Mouse (Mus musculus) forebrain, embryonic 16.5 days (tissue): ENCODE measurements around the gene Gas2l3. TPM values are rescaled to one million over a fixed set of nuclear protein-coding genes. Genes with fewer than 3 reads are reported as not detected.

Source experiments
- ATAC-seq: fragments of 200-750 bp; cut with Nextera tagmentation; 2 replicates; pipeline ENCODE4 v1.8.0; 2017; ENCODE audit warnings: mild to moderate bottlenecking, moderate library complexity
- H3K27ac ChIP-seq: fragments of 300-500 bp; sonication (generic); 2 replicates; pipeline ENCODE4 v1.5.1; 2014; ENCODE audit warnings: low read length, control low read depth
- H3K27me3 ChIP-seq: fragments of 300-500 bp; sonication (generic); replicated peaks from 2 replicates; pipeline ENCODE4 v1.6.1; 2014; ENCODE audit warnings: low read length; ENCODE audit not compliant: control insufficient read depth, insufficient read depth
- H3K36me3 ChIP-seq: fragments of 300-500 bp; sonication (generic); 2 replicates; pipeline ENCODE4 v1.6.1; 2014; ENCODE audit not compliant: control insufficient read depth, insufficient read depth
- H3K4me1 ChIP-seq: fragments of 300-500 bp; sonication (generic); replicated peaks from 2 replicates; pipeline ENCODE4 v1.6.1; 2014; ENCODE audit warnings: low read length; ENCODE audit not compliant: control insufficient read depth, insufficient read depth
- H3K4me2 ChIP-seq: fragments of 300-500 bp; sonication (generic); 2 replicates; pipeline ENCODE4 v1.6.1; 2014; ENCODE audit warnings: mild to moderate bottlenecking, low read length, control low read depth
- H3K4me3 ChIP-seq: fragments of 300-500 bp; sonication (generic); replicated peaks from 2 replicates; pipeline ENCODE4 v1.5.1; 2014; ENCODE audit warnings: mild to moderate bottlenecking, low read length, control low read depth
- H3K9ac ChIP-seq: fragments of 300-500 bp; sonication (generic); replicated peaks from 2 replicates; pipeline ENCODE4 v1.6.1; 2014; ENCODE audit warnings: low read depth, low read length, control low read depth
- H3K9me3 ChIP-seq: fragments of 300-500 bp; sonication (generic); 2 replicates; pipeline ENCODE4 v1.6.1; 2016; ENCODE audit warnings: low read length; ENCODE audit not compliant: control insufficient read depth
- WGBS: fragments of 180-500 bp; shearing (Covaris S2); extraction: QIAGEN DNeasy Blood & Tissue Kit; methylation state at CpG from one replicate; pipeline ENCODE4 v1.1.7; 2014; 5-methylcytosine and 5-hydroxymethylcytosine counted together
- polyA plus RNA-seq: library from polyadenylated mRNA; unstranded; fragments of >200 nt; fragmentation: Nextera tagmentation; extraction: Ambion mirVana; gene quantifications from 2 replicates; pipeline ENCODE4 v1.2.1, GENCODE M21; 2015

Gas2l3 gene
- polyA plus RNA-seq, 1 experiment from 2014 or later: 10.2 TPM

GRCm38 (mm10) chr10:89417966-89418365, 25.8 kb downstream of the Gas2l3 start:
- H3K4me3 ChIP-seq: no peak overlapping the region
- no peak overlapping the region for H3K9ac ChIP-seq
- no peak for ATAC-seq
- no peaks in the 10 kb centered on the region for H3K9me3 ChIP-seq
- no peak overlapping the region for H3K4me2 ChIP-seq
- no peak overlapping the region for H3K27ac ChIP-seq
- 98% methylated on average over 2 of the region's 2 CpGs for WGBS
- H3K4me1 ChIP-seq: no peaks in the 10 kb centered on the region
- peaks cover 6% of the 10 kb centered on the region for H3K36me3 ChIP-seq
- H3K27me3 ChIP-seq: no peaks in the 10 kb centered on the region

DNA sequence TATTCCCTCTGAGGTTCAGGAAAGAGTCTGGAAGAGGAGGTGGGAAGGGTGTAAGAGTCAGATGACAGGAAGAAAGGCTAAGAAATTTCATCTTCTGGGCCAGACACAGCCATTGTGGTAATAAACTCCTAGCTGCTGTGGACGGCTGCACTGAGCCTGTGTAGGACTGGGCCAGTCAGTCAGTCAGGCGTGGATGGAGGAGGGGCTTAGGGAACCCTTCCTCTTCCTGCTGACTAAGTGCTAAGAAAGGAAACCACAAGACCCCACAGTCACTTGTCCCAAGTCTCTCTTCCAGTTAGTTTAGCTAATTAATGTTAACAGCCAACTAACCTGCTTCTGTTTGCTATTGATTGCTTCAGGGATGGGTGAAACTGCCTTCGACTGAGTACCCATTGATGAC, 28.3 kb downstream of the Gas2l3 start:
- WGBS: 86% methylated on average over 3 of the region's 3 CpGs
- H3K27me3 ChIP-seq: no peaks in the 10 kb centered on the region
- H3K9ac ChIP-seq: no peak overlapping the region
- H3K9me3 ChIP-seq: no peaks in the 10 kb centered on the region
- no peak for ATAC-seq
- H3K4me1 ChIP-seq: no peaks in the 10 kb centered on the region
- H3K4me2 ChIP-seq: no peak overlapping the region
- H3K36me3 ChIP-seq: peaks cover 8% of the 10 kb centered on the region
- H3K4me3 ChIP-seq: no peak overlapping the region
- H3K27ac ChIP-seq: no peak overlapping the region

GRCm38 (mm10) chr10:89407551-89407950, 36.2 kb downstream of the Gas2l3 start:
- H3K36me3 ChIP-seq: peaks cover under 1% of the 10 kb centered on the region; the same call in 1 of the 2 replicates
- H3K9ac ChIP-seq: no peak overlapping the region
- ATAC-seq: no peak
- H3K4me3 ChIP-seq: no peak overlapping the region
- H3K4me1 ChIP-seq: no peaks in the 10 kb centered on the region
- no peak overlapping the region for H3K27ac ChIP-seq
- H3K4me2 ChIP-seq: no peak overlapping the region
- WGBS: 70% methylated on average over 1 of the region's 1 CpGs
- H3K27me3 ChIP-seq: no peaks in the 10 kb centered on the region
- H3K9me3 ChIP-seq: no peaks in the 10 kb centered on the region

GRCm38 (mm10) chr10:89406733-89407484, 36.9 kb downstream of the Gas2l3 start:
- no peaks in the 10 kb centered on the region for H3K36me3 ChIP-seq
- H3K9ac ChIP-seq: no peak overlapping the region
- no peak for ATAC-seq
- no peak overlapping the region for H3K4me3 ChIP-seq
- no peaks in the 10 kb centered on the region for H3K4me1 ChIP-seq
- 83% methylated on average over 5 of the region's 6 CpGs for WGBS
- H3K27me3 ChIP-seq: no peaks in the 10 kb centered on the region
- no peaks in the 10 kb centered on the region for H3K9me3 ChIP-seq
- no peak overlapping the region for H3K4me2 ChIP-seq
- H3K27ac ChIP-seq: no peak overlapping the region

- 0 out of 2 replicates have a peak, but pooled peaks cover 2% of the 10 kb centered on the region for H3K9me3 ChIP-seq
- no peak overlapping the region for H3K27ac ChIP-seq
- no peak for ATAC-seq
- 89% methylated on average over 4 of the region's 4 CpGs for WGBS
- H3K27me3 ChIP-seq: no peaks in the 10 kb centered on the region
- H3K4me2 ChIP-seq: no peak overlapping the region
- no peak overlapping the region for H3K4me3 ChIP-seq
- no peaks in the 10 kb centered on the region for H3K4me1 ChIP-seq
- no peaks in the 10 kb centered on the region for H3K36me3 ChIP-seq
- no peak overlapping the region for H3K9ac ChIP-seq
Observed at GRCm38 (mm10) chr10:89404936-89405335, 38.8 kb downstream of the Gas2l3 start.

DNA sequence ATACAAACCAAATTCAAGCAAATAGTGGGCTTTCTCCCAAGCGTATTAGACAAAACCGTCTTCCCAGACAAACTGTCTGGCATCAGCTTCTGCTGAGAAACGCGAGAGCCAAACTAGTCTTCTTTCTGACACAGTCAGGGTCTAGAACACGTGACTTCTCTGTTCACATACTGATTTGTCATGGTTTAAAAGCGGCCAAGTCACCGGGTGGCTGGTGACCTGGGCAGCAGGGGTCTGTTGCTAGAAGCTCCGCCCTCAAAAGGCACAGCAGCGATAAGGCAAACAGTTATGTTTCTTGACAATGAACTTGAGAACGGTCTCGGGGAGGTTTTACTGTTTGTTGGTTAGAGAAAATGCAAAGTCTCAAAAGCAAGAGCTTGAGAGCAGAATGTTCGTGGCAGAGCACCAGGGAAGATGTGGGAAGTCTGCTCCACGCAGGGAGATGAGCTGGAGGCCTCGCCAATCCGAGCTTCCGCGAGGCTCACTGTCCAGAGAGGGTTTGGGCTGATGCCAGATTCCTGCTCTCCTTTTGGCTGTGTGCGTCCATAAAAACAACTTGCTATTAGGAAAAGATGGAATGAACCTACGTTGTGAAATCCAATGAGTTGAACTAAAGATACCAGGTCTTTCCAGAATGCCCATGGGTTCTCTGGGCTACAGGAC, 43.0 kb downstream of the Gas2l3 start:
- no peak for ATAC-seq
- H3K9me3 ChIP-seq: 0 out of 2 replicates have a peak, but pooled peaks cover 2% of the 10 kb centered on the region
- no peak overlapping the region for H3K4me3 ChIP-seq
- H3K4me1 ChIP-seq: no peaks in the 10 kb centered on the region
- H3K36me3 ChIP-seq: no peaks in the 10 kb centered on the region
- H3K4me2 ChIP-seq: no peak overlapping the region
- no peaks in the 10 kb centered on the region for H3K27me3 ChIP-seq
- 77% methylated on average over 19 of the region's 19 CpGs for WGBS
- no peak overlapping the region for H3K9ac ChIP-seq
- no peak overlapping the region for H3K27ac ChIP-seq

DNA sequence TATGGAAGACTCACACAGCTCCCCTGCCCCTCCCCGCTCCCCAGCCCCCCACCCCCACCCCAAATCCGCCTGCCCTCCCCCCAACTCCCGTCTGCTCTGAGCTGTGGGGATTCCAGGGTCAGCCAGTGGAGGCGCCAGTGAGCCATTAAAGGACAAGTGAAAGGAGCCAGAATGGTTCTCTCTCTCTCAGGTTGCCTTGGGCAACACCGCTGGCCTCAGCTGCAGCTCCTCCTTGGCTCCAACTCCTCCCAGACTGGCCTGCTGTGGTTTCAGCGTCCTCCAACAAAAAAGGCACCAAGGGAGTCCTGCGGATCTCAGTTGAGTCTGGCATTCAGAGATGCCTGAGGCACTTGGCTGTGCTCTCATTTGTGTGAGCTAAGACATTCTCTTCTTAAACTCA, 47.9 kb downstream of the Gas2l3 start:
- H3K27ac ChIP-seq: no peak overlapping the region
- 0 out of 2 replicates have a peak, but pooled peaks cover 2% of the 10 kb centered on the region for H3K9me3 ChIP-seq
- no peak overlapping the region for H3K4me2 ChIP-seq
- no peaks in the 10 kb centered on the region for H3K36me3 ChIP-seq
- no peak overlapping the region for H3K4me3 ChIP-seq
- ATAC-seq: no peak
- no peak overlapping the region for H3K9ac ChIP-seq
- no peaks in the 10 kb centered on the region for H3K27me3 ChIP-seq
- H3K4me1 ChIP-seq: peaks cover 8% of the 10 kb centered on the region; the same call in 1 of the 2 replicates
- WGBS: 0% methylated on average over 7 of the region's 7 CpGs

GRCm38 (mm10) chr10:89395321-89395720, 48.4 kb downstream of the Gas2l3 start:
- Histone ChIP-seq H3K9ac (no peak overlapping the region), H3K36me3 (no peaks in the 10 kb centered on the region), H3K27me3 (no peaks in the 10 kb centered on the region), H3K9me3 (no peaks in the 10 kb centered on the region), H3K27ac (no peak overlapping the region), H3K4me2 (no peak overlapping the region), H3K4me3 (no peak overlapping the region), H3K4me1 (peaks cover 8% of the 10 kb centered on the region; the same call in 1 of the 2 replicates)
- WGBS: 33% methylated on average over 7 of the region's 7 CpGs
- ATAC-seq: no peak

DNA sequence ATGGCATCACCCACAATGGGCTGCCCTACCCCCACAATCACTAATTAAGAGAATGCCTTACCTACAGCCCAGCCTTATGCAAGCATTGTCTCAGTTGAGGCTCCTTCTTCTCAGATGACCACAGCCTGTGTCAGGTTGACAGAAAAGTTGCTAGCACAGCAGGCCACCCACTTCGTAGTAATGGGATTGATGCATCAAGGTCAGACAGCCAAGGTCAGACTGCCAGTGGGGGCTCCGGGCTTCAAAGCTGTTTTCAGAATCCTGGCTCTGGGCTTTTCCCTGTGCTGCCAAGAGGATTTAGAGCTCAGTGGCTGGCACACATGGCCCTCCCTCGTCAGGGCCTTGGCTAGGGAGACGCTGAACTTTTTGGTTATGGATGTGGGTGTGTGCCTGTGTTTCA, 51.1 kb downstream of the Gas2l3 start:
- 47% methylated on average over 4 of the region's 4 CpGs for WGBS

More for the DNA sequence above, 51.1 kb downstream of the Gas2l3 start:
- no peaks in the 10 kb centered on the region for H3K36me3 ChIP-seq
- H3K9me3 ChIP-seq: no peaks in the 10 kb centered on the region
- H3K4me3 ChIP-seq: no peak overlapping the region
- H3K9ac ChIP-seq: no peak overlapping the region
- ATAC-seq: peak; percentile 19; the same call in 1 of the 2 replicates
- peaks cover 8% of the 10 kb centered on the region; the same call in 1 of the 2 replicates for H3K4me1 ChIP-seq
- no peaks in the 10 kb centered on the region for H3K27me3 ChIP-seq
- H3K4me2 ChIP-seq: no peak overlapping the region
- peak overlapping the region; percentile 12; the same call in 1 of the 2 replicates for H3K27ac ChIP-seq
